Mouse (Mus musculus) forebrain, postnatal 0 days (tissue): ENCODE results near the gene Prorsd1. TPM values are rescaled to one million over a fixed set of nuclear protein-coding genes. Genes with fewer than 3 reads are reported as not detected.
"Not testable (repeated sequence)": the region's sequence is repeated elsewhere in the genome, so short reads cannot be mapped to it uniquely, and the experiment has no call there.

ENCODE experiments used
- ATAC-seq: fragments of 200-750 bp; cut with Nextera tagmentation; 2 replicates; pipeline ENCODE4 v1.8.0; 2017; ENCODE audit warnings: mild to moderate bottlenecking, moderate library complexity
- DNase-seq: peaks from one replicate; pipeline ENCODE4 v3.0.0-alpha.2; 2015
- H3K27ac ChIP-seq: fragments of 300-500 bp; sonication (generic); 2 replicates; pipeline ENCODE4 v1.5.1; 2014; ENCODE audit warnings: low read depth, mild to moderate bottlenecking, antibody characterized with exemption, low read length, moderate library complexity, mixed read lengths
- H3K27me3 ChIP-seq: fragments of 300-500 bp; sonication (generic); 2 replicates; pipeline ENCODE4 v1.6.1; 2014; ENCODE audit warnings: mild to moderate bottlenecking, low read length, mixed read lengths; ENCODE audit not compliant: insufficient read depth
- H3K36me3 ChIP-seq: fragments of 300-500 bp; sonication (generic); 2 replicates; pipeline ENCODE4 v1.6.1; 2014; ENCODE audit warnings: mild to moderate bottlenecking, moderate library complexity; ENCODE audit not compliant: insufficient read depth
- H3K4me1 ChIP-seq: fragments of 300-500 bp; sonication (generic); 2 replicates; pipeline ENCODE4 v1.6.1; 2014; ENCODE audit warnings: antibody characterized with exemption; ENCODE audit not compliant: insufficient read depth
- H3K4me2 ChIP-seq: fragments of 300-500 bp; sonication (generic); 2 replicates; pipeline ENCODE4 v1.6.1; 2014; ENCODE audit warnings: low read depth, mild to moderate bottlenecking, moderate library complexity
- H3K4me3 ChIP-seq: fragments of 300-500 bp; sonication (generic); 2 replicates; pipeline ENCODE4 v1.5.1; 2014; ENCODE audit warnings: low read depth, low read length, mixed read lengths
- H3K9ac ChIP-seq: fragments of 300-500 bp; sonication (generic); 2 replicates; pipeline ENCODE4 v1.6.1; 2014; ENCODE audit warnings: mild to moderate bottlenecking
- H3K9me3 ChIP-seq: fragments of 300-500 bp; sonication (generic); 2 replicates; pipeline ENCODE4 v1.6.1; 2016; ENCODE audit warnings: low read length
- CTCF ChIP-seq: sonication (generic); IDR thresholded peaks from 2 replicates; pipeline ENCODE4 v1.5.1; 2016; ENCODE audit warnings: antibody characterized with exemption, control low read depth, low read depth
- WGBS: fragments of 180-500 bp; shearing (Covaris S2); extraction: QIAGEN DNeasy Blood & Tissue Kit; methylation state at CpG from one replicate; pipeline ENCODE4 v1.1.7; 2014; 5-methylcytosine and 5-hydroxymethylcytosine counted together
- polyA plus RNA-seq: library from polyadenylated mRNA; unstranded; fragments of >200 nt; fragmentation: Nextera tagmentation; extraction: Ambion mirVana; gene quantifications from 2 replicates; pipeline ENCODE4 v1.2.1, GENCODE M21; 2015
- total RNA-seq: library from RNA; depleted of rRNA; stranded (reverse); fragments of >200 nt; gene quantifications from 2 replicates; pipeline ENCODE4 v1.2.3, GENCODE M21; 2014

Prorsd1 gene
- total and polyA plus RNA-seq, 2 experiments from 2014 or later, result 4.5 to 5.9 TPM

DNA sequence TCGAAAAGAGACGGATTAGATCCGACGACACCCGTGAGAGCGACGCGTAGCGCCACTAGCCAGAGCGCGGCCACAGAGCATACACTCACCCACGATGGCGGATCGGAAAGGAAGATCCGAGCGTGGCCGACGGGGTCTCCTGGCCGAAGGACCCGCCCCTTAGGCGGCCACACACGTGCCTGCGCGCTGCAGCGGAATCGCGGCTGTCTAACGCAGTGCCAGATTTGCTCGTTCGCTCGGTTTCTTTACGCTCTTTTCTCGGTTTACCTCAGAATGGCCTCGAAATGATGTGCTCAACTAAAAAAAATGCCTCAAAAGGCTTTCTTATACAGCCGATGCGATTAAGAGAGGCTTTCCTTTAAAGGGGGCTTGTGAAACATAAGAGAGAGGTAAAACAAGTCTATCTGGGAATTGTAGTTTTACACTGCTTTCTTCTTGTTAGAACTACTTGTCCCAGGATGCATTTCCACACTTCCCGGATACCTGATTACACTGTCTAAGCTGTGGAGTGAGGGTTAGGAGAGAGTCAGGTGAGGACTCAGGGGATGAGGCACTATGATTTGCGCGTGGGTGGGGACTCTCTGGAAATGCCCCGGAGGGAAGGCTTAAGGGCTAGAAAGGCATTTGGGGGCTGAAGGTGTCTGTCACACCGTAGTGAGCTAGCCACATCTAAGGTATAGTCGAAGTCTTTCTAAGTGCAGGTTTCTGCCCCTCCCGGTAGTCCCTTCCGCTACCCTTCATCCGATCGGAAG, 33.1 kb upstream of the Prorsd1 start, which contains the start of the genes Clhc1 and Rps27a:
Clhc1 (plus strand) TSS at position 199 of the 752 bp plus-strand sequence.
Rps27a (minus strand) TSS at position 358 of the 752 bp plus-strand sequence.
- Histone ChIP-seq H3K4me3 (peak within 1 kb of the TSS; percentile 77), H3K27me3 (no peaks in the 10 kb centered on the region), H3K4me2 (peak within 1 kb of the TSS; percentile 66), H3K27ac (peak within 1 kb of the TSS; percentile 82), H3K4me1 (peaks cover 6% of the 10 kb centered on the region; the same call in 1 of the 2 replicates), H3K36me3 (peaks cover 19% of the 10 kb centered on the region), H3K9me3 (no peaks in the 10 kb centered on the region), H3K9ac (peak within 1 kb of the TSS; percentile 84)
- WGBS, result under 1% methylated on average over 46 of the region's 46 CpGs
- peak; percentile 98 for DNase-seq
- ATAC-seq, result peak; percentile 98
- TF ChIP-seq CTCF, result peak; percentile 44

GRCm38 (mm10) chr11:29547249-29547751, 32.5 kb upstream of the Prorsd1 start:
- Histone ChIP-seq H3K4me2 (peak overlapping the region; percentile 56), H3K36me3 (peaks cover 25% of the 10 kb centered on the region), H3K27ac (peak overlapping the region; percentile 82), H3K9me3 (no peaks in the 10 kb centered on the region), H3K9ac (peak overlapping the region; percentile 84), H3K4me3 (peak overlapping the region; percentile 77), H3K4me1 (peaks cover 6% of the 10 kb centered on the region; the same call in 1 of the 2 replicates), H3K27me3 (no peaks in the 10 kb centered on the region)
- ATAC-seq, result peak; percentile 12
- WGBS, result under 1% methylated on average over 27 of the region's 27 CpGs
- DNase-seq, result no peak
- TF ChIP-seq CTCF, result no peak

DNA sequence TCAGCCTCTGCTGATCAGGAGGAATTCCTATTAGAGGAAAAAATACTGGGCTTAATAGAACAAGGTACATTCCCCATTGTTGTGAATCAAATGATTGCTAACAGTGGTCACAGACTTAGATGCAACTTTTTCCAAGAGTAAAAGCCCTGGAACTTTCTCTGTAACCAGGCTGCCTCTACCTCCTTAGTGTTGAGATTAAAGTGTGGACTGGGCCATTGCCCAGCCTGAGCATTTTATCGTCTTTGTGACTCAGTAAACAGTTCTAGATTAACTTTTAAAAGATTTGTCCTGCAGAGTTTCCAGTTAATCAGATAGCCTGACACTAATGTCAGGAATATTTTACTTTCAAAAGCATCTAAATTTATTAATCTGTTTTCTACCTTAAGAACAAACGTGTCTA, 31.9 kb upstream of the Prorsd1 start:
- Histone ChIP-seq H3K36me3 (peaks cover 27% of the 10 kb centered on the region), H3K4me3 (peak overlapping the region; percentile 77), H3K27ac (no peak overlapping the region), H3K4me2 (peak overlapping the region; percentile 56), H3K9ac (peak overlapping the region; percentile 84), H3K4me1 (peaks cover 6% of the 10 kb centered on the region; the same call in 1 of the 2 replicates), H3K27me3 (no peaks in the 10 kb centered on the region), H3K9me3 (no peaks in the 10 kb centered on the region)
- TF ChIP-seq CTCF, result no peak
- DNase-seq (no peak), ATAC-seq (no peak)
- 24% methylated on average over 2 of the region's 2 CpGs for WGBS

DNA sequence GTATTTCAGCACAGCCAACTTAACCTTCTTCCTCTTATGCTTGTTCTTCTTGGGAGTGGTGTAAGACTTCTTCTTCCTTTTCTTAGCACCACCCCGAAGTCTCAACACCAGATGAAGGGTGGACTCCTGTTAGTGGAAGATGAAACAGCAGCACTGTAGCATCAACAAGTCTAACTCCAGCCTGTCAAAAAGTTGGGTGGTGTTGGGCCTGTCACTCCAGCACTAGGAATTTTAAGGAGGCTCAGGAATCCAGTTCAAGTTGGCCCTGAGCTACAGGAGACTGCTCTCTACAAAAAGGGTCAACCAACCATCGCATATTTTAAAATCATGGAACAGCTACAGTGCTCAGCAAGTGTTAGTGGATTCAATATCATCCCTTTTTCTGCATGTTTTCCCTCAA, 31.5 kb upstream of the Prorsd1 start:
- ATAC-seq, H3K9me3 ChIP-seq, H3K27ac ChIP-seq, DNase-seq, H3K27me3 ChIP-seq, H3K4me2 ChIP-seq, H3K4me1 ChIP-seq: not testable (repeated sequence)
- 92% methylated on average over 2 of the region's 2 CpGs for WGBS
- H3K4me3 ChIP-seq, result peak overlapping the region; percentile 77
- peaks cover 31% of the 10 kb centered on the region for H3K36me3 ChIP-seq
- H3K9ac ChIP-seq, result 0 out of 2 replicates have a peak overlapping the region, but pooled peaks have one; percentile 84

DNA sequence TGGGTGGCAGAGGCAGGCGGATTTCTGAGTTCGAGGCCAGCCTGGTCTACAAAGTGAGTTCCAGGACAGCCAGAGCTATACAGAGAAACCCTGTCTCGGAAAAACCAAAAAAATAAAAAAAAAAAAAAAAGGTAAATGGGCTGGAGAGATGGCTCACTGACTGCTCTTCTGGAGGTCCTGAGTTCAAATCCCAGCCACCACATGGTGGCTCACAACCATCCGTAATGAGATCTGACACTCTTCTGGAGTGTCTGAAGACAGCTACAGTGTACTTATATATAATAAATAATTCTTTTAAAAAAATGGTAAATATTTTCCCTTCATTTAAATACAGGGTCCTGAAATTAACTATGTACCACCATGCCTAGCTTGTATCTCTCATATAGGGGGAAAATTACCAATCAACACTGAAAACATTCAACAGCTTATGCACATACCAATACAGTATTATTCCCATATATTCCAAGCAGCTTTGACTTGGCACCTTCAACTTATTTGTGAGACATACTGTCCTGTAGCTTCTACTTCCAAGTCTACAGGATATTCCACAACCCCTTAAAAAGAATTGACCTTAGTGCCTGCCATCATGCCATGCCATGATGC, 30.4 kb upstream of the Prorsd1 start:
- not testable (repeated sequence) for H3K4me1 ChIP-seq, H3K9ac ChIP-seq, H3K27ac ChIP-seq, H3K27me3 ChIP-seq, H3K9me3 ChIP-seq, H3K4me2 ChIP-seq, ATAC-seq, DNase-seq, H3K4me3 ChIP-seq
- WGBS, result 90% methylated on average over 4 of the region's 4 CpGs
- peaks cover 33% of the 10 kb centered on the region for H3K36me3 ChIP-seq

DNA sequence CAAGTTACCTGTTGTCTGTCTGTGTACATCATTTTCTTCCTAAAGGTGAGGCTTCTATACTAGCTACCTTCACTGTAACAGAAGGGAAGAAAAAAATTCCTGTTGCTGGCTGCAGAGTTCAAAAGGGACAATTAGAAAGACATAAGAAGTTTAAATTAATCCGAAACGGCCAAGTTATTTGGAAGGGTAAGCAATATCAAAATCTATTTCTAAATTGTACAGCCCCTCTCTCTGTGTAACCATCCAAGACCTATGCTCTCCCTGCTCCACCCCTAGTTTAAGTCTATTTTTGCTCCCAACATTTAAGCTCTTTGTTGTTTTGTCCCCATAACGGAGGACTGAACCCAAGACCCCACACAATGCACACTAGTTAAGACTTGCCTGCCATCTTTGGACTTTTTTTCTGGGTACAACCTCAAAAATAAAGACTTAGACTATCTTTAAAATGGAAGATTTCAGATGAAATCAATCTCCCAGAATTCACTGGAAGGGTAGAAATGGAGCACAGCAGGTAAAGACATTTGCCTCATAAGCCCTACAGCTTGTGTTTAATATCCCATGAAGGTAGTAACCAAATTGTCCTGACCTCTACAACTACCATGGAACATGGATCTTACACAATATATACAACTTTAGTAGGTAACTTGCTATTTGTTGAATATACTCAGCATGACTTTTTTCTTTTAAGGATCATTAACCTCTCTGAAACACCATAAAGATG, 29.6 kb upstream of the Prorsd1 start:
- Histone ChIP-seq H3K36me3 (peaks cover 36% of the 10 kb centered on the region), H3K4me2 (no peak overlapping the region), H3K9ac (no peak overlapping the region), H3K27ac (no peak overlapping the region), H3K27me3 (no peaks in the 10 kb centered on the region), H3K4me3 (no peak overlapping the region), H3K9me3 (no peaks in the 10 kb centered on the region), H3K4me1 (peaks cover 6% of the 10 kb centered on the region; the same call in 1 of the 2 replicates)
- 85% methylated on average over 3 of the region's 3 CpGs for WGBS
- no peak for ATAC-seq
- TF ChIP-seq CTCF, result no peak
- DNase-seq, result no peak
